Mouse (Mus musculus) kidney, adult 2 months (tissue): ENCODE data around the gene Inpp5e. TPM values are rescaled to one million over a fixed set of nuclear protein-coding genes. Genes with fewer than 3 reads are reported as not detected.
A peak's percentile ranks its signal among the peaks of the same experiment; 100 is the strongest.
"Not testable (repeated sequence)": the region's sequence is repeated elsewhere in the genome, so short reads cannot be mapped to it uniquely, and the experiment has no call there.

Experiments
- DNase-seq: peaks from one replicate; pipeline ENCODE4 v3.0.0; 2021
- H3K27ac ChIP-seq: fragments of 200-500 bp; 2 replicates; pipeline ENCODE4 v1.5.1; 2012; ENCODE audit warnings: low read depth, low read length, control low read depth, inconsistent platforms; ENCODE audit not compliant: insufficient read depth
- H3K27me3 ChIP-seq: fragments of 200-500 bp; replicated peaks from 2 replicates; pipeline ENCODE4 v1.6.1; 2012; ENCODE audit warnings: mild to moderate bottlenecking, moderate library complexity, low read length, inconsistent platforms; ENCODE audit not compliant: control insufficient read depth, insufficient read depth
- H3K36me3 ChIP-seq: fragments of 200-500 bp; 2 replicates; pipeline ENCODE4 v1.6.1; 2012; ENCODE audit warnings: mild to moderate bottlenecking, moderate library complexity, low read length, inconsistent platforms; ENCODE audit not compliant: control insufficient read depth, insufficient read depth
- H3K4me1 ChIP-seq: fragments of 200-500 bp; 2 replicates; pipeline ENCODE4 v1.6.1; 2011; ENCODE audit warnings: low read length; ENCODE audit not compliant: control insufficient read depth, insufficient read depth
- H3K4me3 ChIP-seq: fragments of 200-500 bp; 2 replicates; pipeline ENCODE4 v1.5.1; 2011; ENCODE audit warnings: mild to moderate bottlenecking, low read depth, low read length, control low read depth; ENCODE audit not compliant: insufficient read depth
- CTCF ChIP-seq: fragments of 200-500 bp; conservative IDR thresholded peaks from 2 replicates; pipeline ENCODE4 v1.5.1; 2011; ENCODE audit warnings: low read depth, mild to moderate bottlenecking, control low read depth, low read length, moderate library complexity, mixed read lengths; ENCODE audit not compliant: insufficient read depth, insufficient read length
- POLR2A ChIP-seq: fragments of 200-500 bp; IDR thresholded peaks from one replicate; pipeline ENCODE4 v1.6.1; 2011; ENCODE audit warnings: low read depth, low read length, control low read depth
- whole genome bisulfite sequencing: fragments of 180-500 bp; shearing (Covaris S2); methylation state at CpG from one replicate; pipeline ENCODE4 v1.1.7; 2018; 5-methylcytosine and 5-hydroxymethylcytosine counted together
- polyA plus RNA-seq: library from polyadenylated mRNA; depleted of rRNA; stranded (reverse); fragments of >200 nt; gene quantifications from 2 replicates; pipeline ENCODE4 v1.2.3, GENCODE M21; 2012

The Inpp5e gene
- polyA plus RNA-seq, 1 experiment = 28.2 TPM

DNA sequence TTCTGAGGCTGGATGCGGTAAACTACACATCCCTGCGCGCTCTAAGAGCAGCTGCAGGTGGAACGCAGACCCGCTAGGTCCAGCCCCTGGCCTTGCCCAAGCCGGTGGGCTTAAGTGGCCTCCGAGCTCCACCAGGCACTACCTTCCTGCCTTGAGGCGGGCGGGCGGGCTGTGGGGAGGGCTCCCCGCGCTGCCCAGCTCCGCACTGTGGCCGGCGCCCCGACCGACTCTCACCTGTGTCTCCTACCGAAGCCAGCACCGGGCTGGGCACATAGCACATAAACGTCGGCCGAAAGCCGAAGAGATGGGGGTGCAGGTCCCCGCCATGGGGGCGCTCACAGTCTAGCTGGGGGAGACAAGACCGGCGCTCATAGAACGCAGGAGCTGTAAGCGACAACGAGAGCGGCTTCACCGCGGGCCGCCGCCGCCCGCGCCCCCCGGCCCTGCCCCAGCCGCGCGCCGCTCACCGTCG, 20.3 kb downstream of the Inpp5e start:
- peaks cover 9% of the 10 kb centered on the region; the same call in 1 of the 2 replicates for H3K4me1 ChIP-seq
- H3K27me3 ChIP-seq = no peaks in the 10 kb centered on the region
- peak overlapping the region; percentile 78 for H3K4me3 ChIP-seq
- peak overlapping the region; percentile 43 for H3K27ac ChIP-seq
- TF ChIP-seq CTCF (no peak), POLR2A (no peak)
- peaks cover 5% of the 10 kb centered on the region for H3K36me3 ChIP-seq
- under 1% methylated on average over 45 of the region's 45 CpGs for whole genome bisulfite sequencing
- no peak for DNase-seq

DNA sequence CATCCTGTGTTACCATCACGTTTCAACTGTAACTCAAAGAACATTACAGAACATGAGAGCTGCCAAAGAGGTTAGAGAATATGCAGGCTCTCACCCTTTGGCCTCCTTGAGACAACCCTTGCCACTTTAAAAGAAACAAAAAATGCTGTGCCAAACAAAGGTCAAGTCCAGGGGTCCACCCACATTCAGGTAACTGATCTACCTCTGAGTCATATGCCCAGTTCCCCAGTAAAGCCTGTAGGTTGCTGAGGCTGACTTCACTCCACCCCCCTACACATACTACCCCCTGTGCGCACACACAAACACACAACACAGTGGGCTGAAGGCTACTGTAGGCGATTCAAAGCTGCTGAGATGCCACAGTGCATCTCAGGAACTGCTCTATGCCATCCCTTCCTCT, 21.3 kb downstream of the Inpp5e start:
- Histone ChIP-seq H3K27ac (no peak overlapping the region), H3K4me1 (peaks cover 9% of the 10 kb centered on the region; the same call in 1 of the 2 replicates), H3K4me3 (peak overlapping the region; percentile 17; the same call in 1 of the 2 replicates), H3K36me3 (peaks cover 5% of the 10 kb centered on the region), H3K27me3 (no peaks in the 10 kb centered on the region)
- no peak for TF ChIP-seq CTCF
- WGBS = 52% methylated on average over 3 of the region's 3 CpGs
- DNase-seq = peak; percentile 81

DNA sequence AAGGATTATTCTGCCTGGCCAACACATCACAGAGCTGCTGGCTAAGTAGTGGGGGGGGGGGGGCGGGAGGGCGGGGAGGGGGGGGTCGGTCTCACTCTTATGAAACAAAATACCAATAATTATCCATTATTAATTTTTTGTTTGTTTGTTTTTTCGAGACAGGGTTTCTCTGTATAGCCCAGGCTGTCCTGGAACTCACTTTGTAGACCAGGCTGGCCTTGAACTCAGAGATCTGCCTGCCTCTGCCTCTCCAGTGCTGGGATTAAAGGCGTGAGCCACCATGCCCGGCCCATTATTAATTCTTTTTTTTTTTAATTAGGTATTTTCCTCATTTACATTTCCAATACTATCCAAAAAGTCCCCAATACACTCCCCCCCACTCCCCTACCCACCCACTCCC, 28.1 kb downstream of the Inpp5e start:
- not testable (repeated sequence) for H3K27me3 ChIP-seq, H3K36me3 ChIP-seq, H3K27ac ChIP-seq, DNase-seq, H3K4me1 ChIP-seq
- 29% methylated on average over 6 of the region's 6 CpGs for WGBS
- peak overlapping the region; percentile 73 for H3K4me3 ChIP-seq

DNA sequence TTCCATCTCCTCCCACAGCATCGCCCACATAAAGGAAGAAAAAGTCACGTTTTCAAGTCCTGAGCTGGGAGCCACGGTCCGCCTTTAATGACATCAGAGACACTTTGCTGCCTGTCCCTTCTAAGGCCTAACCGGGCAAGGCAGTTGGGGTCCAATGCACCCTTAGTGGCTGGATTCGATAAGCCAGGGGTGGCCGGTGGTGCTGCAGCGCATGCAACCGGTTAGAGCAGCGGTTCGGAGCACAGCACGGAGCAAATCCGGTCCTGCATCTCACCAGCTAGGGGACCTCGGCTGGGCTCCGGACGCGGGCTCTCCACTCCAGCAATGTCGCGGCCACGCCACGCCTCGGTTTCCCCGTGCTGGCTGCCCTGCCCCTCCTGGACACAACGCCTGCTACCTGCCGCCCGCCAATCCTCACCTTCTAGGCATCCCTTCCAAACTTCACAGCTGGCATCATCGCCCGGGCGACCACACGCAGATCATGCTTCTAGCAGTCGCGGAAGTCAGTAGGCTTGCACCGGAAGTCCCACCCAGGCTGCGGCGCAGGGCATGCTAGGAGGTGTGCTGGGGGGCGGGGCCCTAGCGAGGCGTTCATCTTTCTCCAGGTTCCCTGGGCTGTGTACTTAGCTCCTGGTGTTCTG, 28.8 kb downstream of the Inpp5e start, which contains the start of gene Snapc4:
Gene Snapc4, minus strand, starts transcription at position 523 of the 641 bp plus-strand sequence.
- peaks cover 4% of the 10 kb centered on the region for H3K36me3 ChIP-seq
- H3K4me3 ChIP-seq = peak within 1 kb of the TSS; percentile 73
- peak; percentile 92 for DNase-seq
- no peaks in the 10 kb centered on the region for H3K27me3 ChIP-seq
- no peaks in the 10 kb centered on the region for H3K4me1 ChIP-seq
- H3K27ac ChIP-seq = no peak within 1 kb of the TSS
- TF ChIP-seq POLR2A (peak; percentile 12), CTCF (no peak)
- WGBS = 1% methylated on average over 38 of the region's 38 CpGs

DNA sequence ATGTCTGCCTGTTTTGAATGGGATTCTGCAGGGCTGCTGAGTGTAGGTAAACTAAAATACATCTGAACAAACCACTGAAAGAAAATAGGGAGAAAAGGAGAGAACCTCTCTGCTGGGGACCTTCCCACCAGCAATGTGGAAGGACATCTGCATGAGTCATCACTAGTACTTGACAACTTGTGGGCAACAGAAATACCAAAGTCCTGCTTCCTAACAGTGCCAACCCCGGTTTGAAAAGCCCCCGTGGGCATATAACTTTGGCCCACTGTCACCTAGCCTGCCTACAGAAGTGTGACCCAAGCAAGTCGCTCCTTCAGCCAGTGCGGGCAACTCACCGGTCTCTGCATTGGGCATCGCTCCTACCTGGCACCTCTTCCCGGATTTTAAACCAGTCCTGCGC, 36.6 kb downstream of the Inpp5e start:
- no peaks in the 10 kb centered on the region for H3K4me1 ChIP-seq
- H3K27ac ChIP-seq = no peak overlapping the region
- no peak for DNase-seq
- H3K27me3 ChIP-seq = no peaks in the 10 kb centered on the region
- 0 out of 2 replicates have a peak, but pooled peaks cover 2% of the 10 kb centered on the region for H3K36me3 ChIP-seq
- WGBS = 96% methylated on average over 8 of the region's 8 CpGs
- H3K4me3 ChIP-seq = no peak overlapping the region
- TF ChIP-seq CTCF = no peak
- TF ChIP-seq POLR2A = no peak

DNA sequence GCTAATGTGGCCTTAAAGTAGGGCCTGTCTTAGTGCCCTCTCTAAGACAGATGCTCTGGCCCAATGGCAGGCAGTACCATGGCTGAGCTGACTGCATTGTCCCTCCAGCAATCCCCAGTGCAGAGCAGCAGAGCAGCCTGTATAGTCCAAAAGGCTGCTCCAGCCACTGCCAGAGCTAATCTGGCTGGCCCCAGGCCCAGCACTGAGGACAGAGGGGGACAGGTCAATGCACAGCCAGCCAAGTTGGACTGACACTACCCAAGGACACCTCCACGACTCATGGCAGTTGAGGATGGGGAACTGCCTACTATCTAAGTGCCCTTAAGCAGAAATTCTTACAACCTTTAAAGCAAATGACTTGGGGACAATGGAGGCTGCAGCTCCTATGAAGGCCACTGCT, 40.4 kb downstream of the Inpp5e start:
- H3K4me3 ChIP-seq = no peak overlapping the region
- no peak overlapping the region for H3K27ac ChIP-seq
- H3K27me3 ChIP-seq = no peaks in the 10 kb centered on the region
- H3K36me3 ChIP-seq = no peaks in the 10 kb centered on the region
- TF ChIP-seq CTCF (no peak), POLR2A (no peak)
- 86% methylated on average over 1 of the region's 1 CpGs for WGBS
- DNase-seq = no peak
- no peaks in the 10 kb centered on the region for H3K4me1 ChIP-seq

DNA sequence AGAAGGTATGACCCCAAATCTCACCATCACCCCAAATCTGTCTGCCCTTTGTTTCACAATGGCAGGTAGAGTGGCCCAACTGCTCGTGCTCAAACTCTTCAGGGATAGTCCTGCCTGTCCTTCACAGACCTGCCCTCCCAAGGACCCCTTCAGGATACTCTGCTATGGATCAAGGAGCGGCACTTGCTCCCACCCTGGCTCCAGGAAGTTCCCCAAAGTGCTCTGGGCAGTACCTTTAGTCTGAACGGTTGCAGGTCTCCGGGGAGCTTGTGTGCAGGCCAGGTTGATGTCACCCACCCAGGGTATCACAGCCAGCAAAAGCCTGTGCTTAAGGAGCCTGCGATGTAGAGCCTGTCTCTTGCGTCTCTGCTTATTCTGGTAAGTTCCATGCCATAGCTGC, 41.1 kb downstream of the Inpp5e start:
- 95% methylated on average over 6 of the region's 6 CpGs for WGBS
- Histone ChIP-seq H3K4me3 (no peak overlapping the region), H3K27me3 (no peaks in the 10 kb centered on the region), H3K27ac (no peak overlapping the region), H3K4me1 (no peaks in the 10 kb centered on the region), H3K36me3 (no peaks in the 10 kb centered on the region)
- no peak for DNase-seq
- no peak for TF ChIP-seq POLR2A
- TF ChIP-seq CTCF = no peak
